Mouse (Mus musculus): ENCODE results near the gene Gm28308. TPM values are rescaled to one million over a fixed set of nuclear protein-coding genes. Genes with fewer than 3 reads are reported as not detected.

Gm28308 gene
- total and polyA plus RNA-seq, 3 experiments = not detected

GRCm38 (mm10) chr6:52211961-52212360, 1.2 kb downstream of the Gm28308 start:
- no peaks in the 10 kb centered on the region for H3K79me2 ChIP-seq (ENCODE audit: control insufficient read depth, insufficient read depth, low read length, poor library complexity)
- H3K4me1 ChIP-seq (ENCODE audit: control insufficient read depth in 1 of 2, insufficient read depth in 2 of 2, low read length in 2 of 2) = no peaks in the 10 kb centered on the region
- H3K27ac ChIP-seq (ENCODE audit: control insufficient read depth, low read depth, low read length) = no peak overlapping the region
- H3K9ac ChIP-seq (ENCODE audit: control insufficient read depth, low read depth, low read length, poor library complexity, severe bottlenecking) = no peak overlapping the region
- no peaks in the 10 kb centered on the region for H3K9me3 ChIP-seq (replicated peaks; ENCODE audit: insufficient read depth, low read length)
- no peak overlapping the region for H3K4me3 ChIP-seq (ENCODE audit: control insufficient read depth in 1 of 2, insufficient read depth in 1 of 2, low read depth in 2 of 2, low read length in 2 of 2)
- DNase-seq (ENCODE audit: low read depth, low spot score) = no peak
- TF ChIP-seq ELF1 (IDR thresholded peaks at IDR 0.05; ENCODE audit: low read depth, low read length) = no peak
- no peak for TF ChIP-seq USF2 (IDR thresholded peaks at IDR 0.05; ENCODE audit: borderline replicate concordance in 1 of 2, insufficient read depth in 1 of 2, low read depth in 1 of 2, low read length in 2 of 2)
- TF ChIP-seq NELFE (IDR thresholded peaks at IDR 0.05; ENCODE audit: low read depth, low read length) = no peak
- no peak for TF ChIP-seq ZNF384 (IDR thresholded peaks at IDR 0.05; ENCODE audit: low read depth, low read length)
- TF ChIP-seq UBTF (IDR thresholded peaks at IDR 0.05; ENCODE audit: borderline replicate concordance, insufficient read depth, low read depth, low read length) = no peak
- TF ChIP-seq GATA1 (IDR thresholded peaks at IDR 0.05; ENCODE audit: low read depth, low read length) = no peak
- no peak for TF ChIP-seq BHLHE40 (IDR thresholded peaks at IDR 0.05; ENCODE audit: borderline replicate concordance, low read depth, low read length)
- no peak for TF ChIP-seq MYB (IDR thresholded peaks at IDR 0.05; ENCODE audit: low read depth, low read length)
- no peak for TF ChIP-seq E2F4 (IDR thresholded peaks at IDR 0.05; ENCODE audit: borderline replicate concordance, low read depth, low read length)
- no peak for TF ChIP-seq TBP (IDR thresholded peaks at IDR 0.05; ENCODE audit: low read depth, low read length)
- no peaks in the 10 kb centered on the region for H3K27me3 ChIP-seq (ENCODE audit: control insufficient read depth in 1 of 2, insufficient read depth in 2 of 2, low read length in 2 of 2)
- no peaks in the 10 kb centered on the region for H3K36me3 ChIP-seq (ENCODE audit: control insufficient read depth in 1 of 2, insufficient read depth in 2 of 2, low read length in 2 of 2)

GRCm38 (mm10) chr6:52211170-52211935, 1.8 kb downstream of the Gm28308 start:
- no peak for TF ChIP-seq GATA1 (IDR thresholded peaks at IDR 0.05; ENCODE audit: low read depth, low read length)
- no peak for TF ChIP-seq CHD2 (IDR thresholded peaks at IDR 0.05; ENCODE audit: low read length)
- no peak for TF ChIP-seq SIN3A (IDR thresholded peaks at IDR 0.05; ENCODE audit: low read length)
- no peak for TF ChIP-seq RAD21 (IDR thresholded peaks at IDR 0.05; ENCODE audit: low read depth, low read length)
- TF ChIP-seq ZMIZ1 (IDR thresholded peaks at IDR 0.05; ENCODE audit: low read depth, low read length) = no peak
- no peak for TF ChIP-seq NRF1 (IDR thresholded peaks at IDR 0.05; ENCODE audit: insufficient read depth, low read depth, low read length, poor library complexity, severe bottlenecking)
- no peak for TF ChIP-seq POLR2AphosphoS2 (IDR thresholded peaks at IDR 0.05; ENCODE audit: low read length)
- no peak for TF ChIP-seq MXI1 (IDR thresholded peaks at IDR 0.05; ENCODE audit: low read depth, low read length)
- TF ChIP-seq POLR2AphosphoS5 (IDR thresholded peaks at IDR 0.05; ENCODE audit: borderline replicate concordance, low read depth, low read length) = no peak
- TF ChIP-seq ZKSCAN1 (IDR thresholded peaks at IDR 0.05; ENCODE audit: low read depth, low read length) = no peak
- no peak for TF ChIP-seq USF2 (IDR thresholded peaks at IDR 0.05; ENCODE audit: borderline replicate concordance in 1 of 2, insufficient read depth in 1 of 2, low read depth in 1 of 2, low read length in 2 of 2)
- TF ChIP-seq ZC3H11A (IDR thresholded peaks at IDR 0.05; ENCODE audit: low read depth, low read length) = no peak
- no peak for TF ChIP-seq ZNF384 (IDR thresholded peaks at IDR 0.05; ENCODE audit: low read depth, low read length)
- no peak for TF ChIP-seq UBTF (IDR thresholded peaks at IDR 0.05; ENCODE audit: borderline replicate concordance, insufficient read depth, low read depth, low read length)
- no peak for TF ChIP-seq ELF1 (IDR thresholded peaks at IDR 0.05; ENCODE audit: low read depth, low read length)
- TF ChIP-seq TCF12 (IDR thresholded peaks at IDR 0.05; ENCODE audit: low read depth, low read length) = no peak
- no peaks in the 10 kb centered on the region for H3K9me3 ChIP-seq (replicated peaks; ENCODE audit: insufficient read depth, low read length)
- no peaks in the 10 kb centered on the region for H3K79me2 ChIP-seq (ENCODE audit: control insufficient read depth, insufficient read depth, low read length, poor library complexity)
- no peak for DNase-seq (ENCODE audit: low read depth, low spot score)
- H3K4me1 ChIP-seq (ENCODE audit: control insufficient read depth in 1 of 2, insufficient read depth in 2 of 2, low read length in 2 of 2) = no peaks in the 10 kb centered on the region
- H3K9ac ChIP-seq (ENCODE audit: control insufficient read depth, low read depth, low read length, poor library complexity, severe bottlenecking) = no peak overlapping the region
- no peak overlapping the region for H3K27ac ChIP-seq (ENCODE audit: control insufficient read depth, low read depth, low read length)
- no peaks in the 10 kb centered on the region for H3K36me3 ChIP-seq (ENCODE audit: control insufficient read depth in 1 of 2, insufficient read depth in 2 of 2, low read length in 2 of 2)
- no peak overlapping the region for H3K4me3 ChIP-seq (ENCODE audit: control insufficient read depth in 1 of 2, insufficient read depth in 1 of 2, low read depth in 2 of 2, low read length in 2 of 2)
- H3K27me3 ChIP-seq (ENCODE audit: control insufficient read depth in 1 of 2, insufficient read depth in 2 of 2, low read length in 2 of 2) = no peaks in the 10 kb centered on the region
